Mouse (Mus musculus): ENCODE data around the gene Wap.

- TF ChIP-seq POLR2A (IDR thresholded peaks at IDR 0.05; ENCODE audit: insufficient read depth, low read depth, low read length) (no peak), CTCF (IDR thresholded peaks at IDR 0.05) (no peak)
These were observed 40.9 kb downstream of the Wap start for GRCm38 (mm10) chr11:6597523-6597922.

Measured in heart, adult 2 months (tissue).